Mouse (Mus musculus) effector memory CD4-positive, alpha-beta T cell, adult 7 months (primary cell): ENCODE data around the gene Lca5l. TPM values are rescaled to one million over a fixed set of nuclear protein-coding genes. Genes with fewer than 3 reads are reported as not detected.

Experiments used
- polyA plus RNA-seq: library from polyadenylated mRNA; unstranded; fragments of 100-300 nt; shearing (Covaris generic); gene quantifications from one replicate; pipeline ENCODE4 v1.2.1, GENCODE M21; 2017

Lca5l gene
- 0.12 TPM for polyA plus RNA-seq

DNA sequence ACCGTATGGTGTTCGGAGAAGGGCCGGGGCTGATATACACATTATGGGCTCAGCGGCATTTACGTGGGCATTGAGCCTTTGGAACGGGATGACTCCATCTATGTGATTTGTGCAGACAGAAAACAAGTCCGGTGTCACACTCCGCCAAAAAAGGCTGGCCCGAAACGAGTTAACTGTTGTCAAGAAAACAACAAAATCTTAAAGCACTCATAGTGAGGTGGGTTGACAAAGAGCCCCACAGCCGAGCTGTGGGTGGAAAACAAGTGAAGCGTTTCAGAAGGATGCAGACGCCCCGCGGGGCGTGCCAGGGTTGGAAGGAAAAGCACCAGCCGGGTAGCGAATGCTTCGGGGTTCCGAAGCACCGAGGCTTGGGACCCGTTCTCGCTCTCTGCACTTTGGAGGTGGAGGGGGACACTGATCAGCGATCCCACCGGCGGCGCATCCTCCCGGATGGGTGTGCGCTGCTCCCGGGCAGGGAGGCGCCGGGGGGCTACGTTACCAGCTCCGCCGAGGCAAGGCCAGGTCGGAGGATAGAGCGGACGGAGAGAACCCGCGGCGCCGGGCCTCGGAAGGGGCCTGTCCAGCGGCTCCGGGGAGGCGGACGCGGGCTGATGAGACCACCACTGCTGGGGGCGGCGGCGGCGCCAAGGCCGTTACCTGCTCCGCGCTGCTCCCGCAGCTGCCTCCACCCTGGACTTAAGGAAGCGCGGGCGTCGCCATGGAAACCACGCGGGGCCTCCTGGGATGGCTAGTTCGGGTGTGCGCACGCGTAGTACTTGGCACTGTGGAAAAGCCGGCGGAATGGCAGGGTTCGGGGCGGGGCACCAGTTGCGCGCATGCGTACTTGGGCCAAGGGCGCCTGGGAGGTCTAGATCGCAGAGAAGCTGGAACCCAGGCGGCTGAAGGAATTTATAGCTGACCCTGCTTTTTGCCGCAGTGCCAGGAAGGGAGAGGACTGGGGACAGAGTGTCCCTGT is at the start of gene Lca5l:
Gene Lca5l, minus strand, starts transcription at position 741 of the 976 bp plus-strand sequence.

DNA sequence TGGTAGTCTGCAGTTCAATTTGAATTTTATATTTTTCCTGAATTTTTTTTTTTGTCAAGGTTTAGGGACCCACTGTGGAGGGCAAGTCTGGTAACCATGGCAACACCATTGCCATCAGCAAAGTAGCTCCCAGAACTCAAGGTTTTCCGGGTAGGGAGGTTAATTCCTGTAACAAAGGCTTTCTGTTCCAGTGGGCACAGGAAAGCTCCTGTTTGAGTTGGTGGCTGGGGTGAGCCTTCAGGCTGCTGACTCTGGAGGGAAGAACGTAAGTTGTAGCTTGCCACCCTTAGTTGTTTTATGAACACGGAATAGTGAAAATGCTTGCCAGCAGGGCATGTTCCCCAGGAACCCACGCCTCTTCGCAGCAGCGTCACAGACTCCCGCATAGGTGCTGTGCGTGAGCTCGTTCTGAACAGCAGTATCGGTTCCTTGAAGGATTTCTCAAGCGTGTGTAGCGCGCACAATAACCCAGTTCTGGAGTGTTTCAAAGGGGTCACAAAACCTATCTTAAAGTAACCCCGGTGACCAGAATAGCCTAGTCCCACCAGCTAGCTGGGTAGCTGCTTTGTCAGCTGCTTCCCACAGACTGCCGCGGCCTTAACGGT is 43.4 kb upstream of the Lca5l start, which contains the start of gene B3galt5:
Gene B3galt5, plus strand, starts transcription at position 436 of the 605 bp plus-strand sequence.

DNA sequence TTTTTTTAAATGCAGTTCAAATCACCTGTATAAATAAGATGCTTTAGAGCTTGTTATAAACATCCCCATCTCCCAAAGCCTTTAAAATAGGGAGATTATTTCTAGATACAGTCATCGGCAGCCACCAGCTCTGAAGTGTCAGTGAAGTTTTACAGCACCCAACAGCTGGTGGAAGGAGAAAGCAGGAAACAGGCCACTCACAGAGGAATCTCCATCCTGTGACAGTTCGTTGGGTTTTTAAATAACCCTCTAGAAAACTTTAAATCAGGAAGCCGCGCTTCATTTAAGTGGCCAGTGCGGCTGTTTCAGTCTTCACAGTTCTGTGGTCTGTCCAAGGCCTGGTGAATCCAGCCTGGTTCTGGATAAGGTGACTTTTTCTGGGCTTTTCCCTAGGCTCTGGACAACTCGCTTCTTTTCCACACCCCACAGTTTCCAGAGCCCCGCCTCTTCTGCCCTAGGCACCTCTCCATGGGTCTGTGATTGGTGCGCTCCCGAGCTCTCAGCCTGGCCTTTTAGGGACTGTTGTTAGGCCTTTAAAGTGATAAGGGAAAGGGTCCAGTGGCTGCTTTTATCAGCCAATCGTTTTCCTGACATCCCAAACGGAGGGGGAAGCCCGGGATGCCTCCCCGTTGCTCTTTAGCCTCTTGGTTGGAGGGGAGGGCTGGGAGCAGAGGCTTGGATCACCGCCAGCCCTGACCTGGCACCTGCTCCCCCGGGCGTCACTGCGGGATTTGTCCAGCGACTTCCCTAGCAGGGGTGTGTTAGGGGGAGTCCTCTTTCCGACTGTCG is 8.0 kb upstream of the Lca5l start, which contains the start of gene Sh3bgr:
Gene Sh3bgr, plus strand, starts transcription at position 538 of the 789 bp plus-strand sequence.

DNA sequence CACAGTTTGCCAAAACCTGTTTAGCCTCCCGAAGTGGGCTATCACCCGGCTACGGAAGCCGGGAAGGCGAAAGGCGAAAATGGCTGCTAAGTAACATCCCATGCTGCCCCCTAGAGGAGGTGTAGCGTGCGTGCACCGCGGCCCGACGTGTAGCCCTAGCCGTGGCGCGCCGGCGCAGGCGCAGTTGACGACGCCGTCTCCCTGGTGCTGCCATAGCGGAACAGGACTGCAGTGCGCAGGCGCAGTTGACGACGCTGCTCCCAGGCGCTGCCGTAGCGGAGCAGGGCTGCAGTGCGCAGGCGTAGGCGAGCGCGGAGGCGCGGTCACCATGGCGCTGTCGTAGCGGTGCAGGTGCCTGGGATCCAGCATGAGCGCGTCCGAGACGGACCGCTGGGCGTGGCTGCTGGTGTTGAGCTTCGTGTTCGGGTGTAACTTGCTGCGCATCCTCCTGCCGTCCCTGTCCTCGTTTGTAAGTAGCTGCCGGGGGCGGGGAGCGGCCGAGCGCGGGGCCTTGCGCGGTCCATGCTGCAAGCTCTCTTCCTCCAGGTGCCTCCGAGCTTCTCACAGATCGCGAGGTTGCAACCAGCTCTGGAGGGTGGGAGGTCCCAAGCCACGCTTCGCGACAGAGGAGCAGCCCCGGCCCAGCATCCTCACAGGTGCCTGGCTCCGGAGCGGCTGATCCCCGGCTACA is 46.8 kb downstream of the Lca5l start, which contains the start of gene Wrb:
Gene Wrb, plus strand, starts transcription at position 298 of the 691 bp plus-strand sequence.

DNA sequence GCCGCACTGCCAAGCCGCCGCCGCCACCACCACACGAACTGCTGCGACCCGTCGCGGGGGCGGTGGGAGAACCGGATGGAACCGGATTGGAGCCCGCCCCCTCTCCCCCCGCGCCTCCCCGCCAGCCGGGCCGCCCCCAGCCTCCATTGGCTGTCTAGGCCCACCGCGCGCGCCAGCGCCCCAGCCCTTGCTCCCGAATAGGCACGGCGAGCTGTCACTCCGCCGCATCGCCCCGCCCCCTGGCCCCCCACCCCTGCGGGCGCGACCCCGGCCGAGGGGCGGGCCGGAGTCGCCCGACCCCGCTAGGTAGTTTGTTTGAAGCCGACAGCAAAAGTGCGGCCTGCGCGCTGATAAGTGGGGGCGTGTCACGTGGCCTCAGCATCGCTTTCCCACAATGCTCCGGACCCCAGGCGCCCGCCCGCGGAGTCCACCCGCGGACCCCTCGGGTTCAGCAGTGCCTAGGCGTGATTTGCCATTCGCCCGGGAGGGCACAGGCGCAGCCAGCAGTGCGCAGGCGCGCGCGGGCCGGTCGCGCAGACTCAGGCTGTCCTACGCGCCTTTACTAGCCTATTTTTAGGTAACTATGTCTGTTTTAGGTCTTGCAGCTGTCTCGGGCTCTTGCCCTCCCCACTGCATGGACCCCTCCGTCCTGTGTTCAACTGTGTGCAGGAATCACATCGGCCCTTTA is 64.3 kb downstream of the Lca5l start, which contains the start of gene Hmgn1:
Gene Hmgn1, minus strand, starts transcription at position 73 of the 688 bp plus-strand sequence.

Other genes with a start within 250 kb of the Lca5l start
- gene Psmg1, start 201.3 kb downstream of the Lca5l start, polyA plus RNA-seq, result 24.2 TPM
- 57.9 TPM for gene Brwd1, start 109.7 kb downstream of the Lca5l start, polyA plus RNA-seq
- 77.1 TPM for gene Hmgn1, start 64.5 kb downstream of the Lca5l start, polyA plus RNA-seq
- 9.7 TPM for gene Wrb, start 46.9 kb downstream of the Lca5l start, polyA plus RNA-seq
- gene Sh3bgr, start 8.2 kb upstream of the Lca5l start, polyA plus RNA-seq, result not detected
- gene B3galt5, start 43.5 kb upstream of the Lca5l start, polyA plus RNA-seq, result 1.7 TPM